Mouse (Mus musculus) kidney, adult 2 months (tissue): ENCODE data around the gene Pecr.

Experiments
- CTCF ChIP-seq: fragments of 200-500 bp; conservative IDR thresholded peaks from 2 replicates; pipeline ENCODE4 v1.5.1; 2011; ENCODE audit warnings: low read depth, mild to moderate bottlenecking, control low read depth, low read length, moderate library complexity, mixed read lengths; ENCODE audit not compliant: insufficient read depth, insufficient read length
- POLR2A ChIP-seq: fragments of 200-500 bp; IDR thresholded peaks from one replicate; pipeline ENCODE4 v1.6.1; 2011; ENCODE audit warnings: low read depth, low read length, control low read depth

DNA sequence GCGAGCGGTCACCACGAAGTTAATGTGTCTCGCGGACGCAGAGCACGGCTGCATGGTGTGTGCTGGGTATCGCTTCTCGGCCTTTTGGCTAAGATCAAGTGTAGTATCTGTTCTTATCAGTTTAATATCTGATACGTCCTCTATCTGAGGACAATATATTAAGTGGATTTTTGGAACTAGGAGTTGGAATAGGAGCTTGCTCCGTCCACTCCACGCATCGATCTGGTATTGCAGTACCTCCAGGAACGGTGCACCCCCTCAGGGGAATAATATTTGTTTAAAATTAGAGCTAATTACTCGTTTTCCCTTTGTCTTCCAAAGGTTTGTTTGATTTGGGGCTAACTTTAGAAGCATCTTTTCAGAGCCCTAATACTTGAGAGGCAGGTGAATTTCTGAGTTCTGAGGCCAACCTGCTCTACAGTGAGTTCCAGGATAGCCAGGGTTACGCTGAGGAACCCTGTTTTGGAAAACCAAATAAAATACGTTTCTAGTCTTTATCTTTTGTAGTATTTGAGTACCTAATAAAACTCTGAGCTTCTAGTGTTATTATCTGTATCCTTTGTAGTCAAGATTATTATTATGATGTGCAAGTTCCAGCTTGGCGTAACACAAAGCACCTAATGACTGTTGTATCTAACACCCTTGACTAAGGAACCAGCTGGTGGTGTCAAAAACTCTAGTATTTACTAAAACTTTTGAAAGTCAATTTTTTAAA, 57.8 kb downstream of the Pecr start:
- TF ChIP-seq POLR2A (no peak), CTCF (no peak)
